Mouse (Mus musculus) megakaryocyte, embryonic 14.5 days (primary cell): ENCODE results near the gene Chd2. TPM values are rescaled to one million over a fixed set of nuclear protein-coding genes. Genes with fewer than 3 reads are reported as not detected.
A peak's percentile ranks its signal among the peaks of the same experiment; 100 is the strongest.

ENCODE experiments used
- H3K27me3 ChIP-seq: replicated peaks from 2 replicates; pipeline ENCODE3; 2012; ENCODE audit warnings: inconsistent platforms
- H3K36me3 ChIP-seq: replicated peaks from 2 replicates; pipeline ENCODE3; 2012; ENCODE audit warnings: low read length, inconsistent platforms, mixed read lengths
- H3K4me1 ChIP-seq: 2 replicates; pipeline ENCODE4 v1.6.1; 2012; ENCODE audit warnings: inconsistent platforms
- H3K4me3 ChIP-seq: replicated peaks from 2 replicates; pipeline ENCODE3; 2012; ENCODE audit warnings: moderate library complexity, mild to moderate bottlenecking, inconsistent platforms
- H3K9me3 ChIP-seq: 2 replicates; pipeline ENCODE4 v1.6.1; 2012; ENCODE audit warnings: inconsistent platforms
- FLI1 ChIP-seq: IDR thresholded peaks from 2 replicates; pipeline ENCODE4 v1.6.1; 2012; ENCODE audit warnings: low read length, inconsistent platforms, mixed read lengths
- GATA1 ChIP-seq: IDR thresholded peaks from 3 replicates; pipeline ENCODE4 v1.6.1; 2012; ENCODE audit warnings: mixed read lengths, low read length, inconsistent platforms, borderline replicate concordance
- polyA plus RNA-seq: library from polyadenylated mRNA; stranded (reverse); fragments of >175 nt; gene quantifications from 2 replicates; pipeline ENCODE4 v1.2.3, GENCODE M21; 2012; ENCODE audit warnings: low replicate concordance; ENCODE audit not compliant: insufficient read depth

The Chd2 gene
- polyA plus RNA-seq, 1 experiment, result 38.7 TPM

DNA sequence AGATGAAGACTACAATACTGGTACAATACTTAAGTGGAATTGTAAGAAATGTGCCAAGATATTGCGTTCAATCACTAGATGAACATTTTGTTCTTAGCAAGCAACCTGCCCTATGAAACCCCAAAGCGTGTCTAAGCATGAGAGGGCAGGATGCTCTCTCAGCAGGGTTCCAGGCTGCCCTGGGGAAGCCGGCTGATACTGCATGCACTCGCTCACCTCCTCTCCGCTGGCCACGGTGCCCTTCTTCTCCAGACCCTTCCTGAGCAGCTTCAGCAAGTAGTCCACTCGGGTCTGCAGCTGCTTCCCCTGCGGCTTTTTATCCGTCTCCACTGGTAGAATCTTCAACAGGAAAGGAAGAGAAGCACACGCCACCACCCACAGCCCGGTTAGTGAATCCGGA, 87.5 kb downstream of the Chd2 start:
- H3K9me3 ChIP-seq, result no peaks in the 10 kb centered on the region
- H3K36me3 ChIP-seq, result peaks cover 100% of the 10 kb centered on the region
- TF ChIP-seq GATA1, result no peak
- TF ChIP-seq FLI1, result no peak
- no peak overlapping the region for H3K4me3 ChIP-seq
- H3K4me1 ChIP-seq, result peaks cover 25% of the 10 kb centered on the region
- no peaks in the 10 kb centered on the region for H3K27me3 ChIP-seq

DNA sequence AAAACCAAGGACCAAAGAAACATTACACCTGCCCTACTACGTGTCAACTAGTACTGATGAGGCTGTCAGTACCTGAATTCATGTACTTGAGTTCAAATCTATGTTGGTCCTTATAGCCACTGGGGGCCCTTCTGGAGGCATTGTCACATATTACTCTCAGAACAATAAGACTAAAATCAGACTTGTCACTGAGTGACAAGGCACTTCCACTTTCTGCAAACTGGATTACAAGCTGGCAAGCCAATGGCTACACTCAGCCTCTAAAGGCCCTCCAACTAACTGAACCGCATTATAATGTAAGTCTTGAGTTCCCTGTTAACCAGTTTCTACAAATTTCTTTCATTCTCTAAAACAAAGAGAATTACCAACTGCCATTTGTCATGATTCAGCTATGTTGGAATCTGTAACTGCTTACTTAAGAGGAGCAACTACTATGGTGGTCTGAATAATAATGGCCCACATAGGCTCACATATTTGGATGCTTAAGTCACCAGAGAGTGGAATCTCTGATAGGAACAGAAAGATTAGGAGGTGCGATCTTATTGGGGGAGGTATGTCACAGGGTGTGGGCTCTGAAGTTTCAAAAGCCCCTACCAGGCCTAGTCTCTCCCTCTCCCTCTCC, 89.3 kb downstream of the Chd2 start:
- Histone ChIP-seq H3K9me3 (no peaks in the 10 kb centered on the region), H3K27me3 (no peaks in the 10 kb centered on the region), H3K4me1 (peaks cover 25% of the 10 kb centered on the region), H3K4me3 (no peak overlapping the region), H3K36me3 (peaks cover 100% of the 10 kb centered on the region)
- TF ChIP-seq GATA1 (no peak), FLI1 (no peak)

DNA sequence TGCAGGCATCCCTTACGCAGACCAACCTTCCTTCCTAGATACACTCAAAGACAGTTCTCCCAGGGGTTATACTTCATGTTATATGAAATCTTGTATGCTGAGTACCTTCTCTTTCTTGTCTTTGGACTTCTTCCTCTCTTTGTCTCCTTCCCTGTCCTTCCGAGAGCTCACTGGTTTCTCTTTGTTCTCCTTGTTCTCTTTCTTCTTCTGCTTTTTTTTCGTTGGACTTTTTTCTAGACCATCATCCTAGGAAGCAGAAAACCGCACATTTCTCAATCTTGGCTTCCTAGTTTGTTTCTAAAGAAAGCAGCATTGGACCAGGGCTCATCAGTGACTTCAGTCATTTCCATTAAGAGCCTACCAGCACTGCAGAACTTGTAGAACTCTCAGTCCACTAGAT, 90.0 kb downstream of the Chd2 start:
- TF ChIP-seq GATA1, result no peak
- TF ChIP-seq FLI1, result no peak
- no peaks in the 10 kb centered on the region for H3K9me3 ChIP-seq

GRCm38 (mm10) chr7:73442246-73442645, 99.4 kb downstream of the Chd2 start:
- Histone ChIP-seq H3K4me1 (peaks cover 12% of the 10 kb centered on the region), H3K27me3 (no peaks in the 10 kb centered on the region), H3K4me3 (no peak overlapping the region), H3K9me3 (no peaks in the 10 kb centered on the region), H3K36me3 (peaks cover 100% of the 10 kb centered on the region)
- TF ChIP-seq FLI1 (no peak), GATA1 (no peak)

More for the DNA sequence above, 90.0 kb downstream of the Chd2 start:
- H3K4me3 ChIP-seq, result no peak overlapping the region
- peaks cover 30% of the 10 kb centered on the region for H3K4me1 ChIP-seq
- peaks cover 100% of the 10 kb centered on the region for H3K36me3 ChIP-seq
- H3K27me3 ChIP-seq, result no peaks in the 10 kb centered on the region

- TF ChIP-seq GATA1 (no peak), FLI1 (no peak)
- Histone ChIP-seq H3K27me3 (no peaks in the 10 kb centered on the region), H3K4me1 (peaks cover 8% of the 10 kb centered on the region; the same call in 1 of the 2 replicates)
These were observed 99.8 kb downstream of the Chd2 start for GRCm38 (mm10) chr7:73441802-73442201.

DNA sequence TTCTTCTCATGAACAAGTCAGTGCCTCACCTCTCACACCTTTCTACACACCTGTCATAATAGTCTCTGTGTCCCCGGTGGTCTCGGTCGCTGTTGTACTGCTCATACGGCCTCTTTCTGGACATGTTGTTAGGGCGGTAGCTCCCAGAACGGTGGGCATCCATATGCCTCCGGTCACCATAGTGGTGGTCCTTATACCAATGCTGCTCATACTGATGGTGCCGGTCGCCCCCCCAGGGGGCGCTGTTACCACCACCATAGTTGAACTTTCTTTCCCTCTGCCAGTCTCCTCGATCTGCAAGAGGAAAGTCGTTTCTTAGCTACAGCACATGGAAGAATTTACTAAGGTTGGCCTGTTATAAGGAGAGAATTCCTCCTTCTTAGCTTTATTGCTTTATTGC, 105.9 kb downstream of the Chd2 start:
- no peaks in the 10 kb centered on the region for H3K27me3 ChIP-seq
- H3K4me3 ChIP-seq, result peak overlapping the region; percentile 9
- H3K36me3 ChIP-seq, result peaks cover 92% of the 10 kb centered on the region
- TF ChIP-seq GATA1 (no peak), FLI1 (no peak)
- H3K4me1 ChIP-seq, result peaks cover 18% of the 10 kb centered on the region; the same call in 1 of the 2 replicates
- H3K9me3 ChIP-seq, result no peaks in the 10 kb centered on the region

More at GRCm38 (mm10) chr7:73441802-73442201, 99.8 kb downstream of the Chd2 start:
- H3K36me3 ChIP-seq, result peaks cover 100% of the 10 kb centered on the region
- H3K4me3 ChIP-seq, result no peak overlapping the region
- H3K9me3 ChIP-seq, result no peaks in the 10 kb centered on the region

DNA sequence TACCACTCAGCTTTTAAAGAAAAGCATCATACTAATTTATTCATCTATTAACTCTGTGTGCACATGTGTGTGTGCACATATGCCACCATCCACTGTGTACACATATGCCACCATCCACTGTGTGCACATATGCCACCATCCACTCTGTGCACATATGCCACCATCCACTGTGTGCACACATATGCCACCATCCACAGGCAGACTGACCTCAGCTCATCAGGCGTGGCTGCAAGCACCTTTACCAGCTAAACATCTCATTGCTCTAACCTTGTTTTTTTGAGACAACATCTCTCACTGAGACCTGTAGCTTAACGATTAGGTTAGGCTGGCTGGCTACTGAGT, 107.3 kb downstream of the Chd2 start:
- no peak for TF ChIP-seq GATA1
- TF ChIP-seq FLI1, result no peak

DNA sequence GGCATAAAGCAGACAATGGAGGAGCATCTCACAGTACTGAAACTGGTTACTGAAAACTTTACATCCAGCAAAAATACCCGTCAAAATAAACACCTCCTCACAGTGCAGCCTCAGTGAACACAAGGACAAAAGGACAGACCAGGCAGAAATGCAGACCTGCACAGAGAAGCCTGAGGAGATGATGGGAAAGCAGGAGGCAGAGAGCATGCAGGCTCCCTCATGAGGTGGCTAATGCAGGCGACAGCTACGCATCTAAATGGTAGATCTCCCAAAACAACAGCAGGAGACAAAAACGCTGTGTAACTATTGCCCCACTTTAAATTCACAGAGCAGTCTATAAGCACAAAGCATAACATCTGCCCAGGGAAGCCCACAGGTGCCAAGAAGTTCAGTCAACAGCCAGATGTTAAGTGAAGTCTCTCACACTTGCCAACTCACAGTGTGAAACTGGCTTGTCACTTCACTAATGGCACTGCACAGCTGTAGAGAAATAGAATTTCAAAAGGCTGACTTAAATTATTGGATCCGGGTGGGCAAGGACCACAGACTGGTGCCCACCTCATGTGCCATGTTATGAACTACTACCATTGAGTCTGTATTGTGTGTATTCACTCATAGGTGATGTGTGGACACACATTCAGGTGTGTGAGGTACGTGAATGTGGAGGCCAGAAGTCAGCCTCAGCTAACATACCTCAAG, 107.8 kb downstream of the Chd2 start:
- Histone ChIP-seq H3K27me3 (no peaks in the 10 kb centered on the region), H3K9me3 (no peaks in the 10 kb centered on the region), H3K4me3 (no peak overlapping the region), H3K4me1 (peaks cover 36% of the 10 kb centered on the region), H3K36me3 (peaks cover 92% of the 10 kb centered on the region)
- TF ChIP-seq GATA1, result no peak
- TF ChIP-seq FLI1, result no peak

More for the DNA sequence above, 107.3 kb downstream of the Chd2 start:
- Histone ChIP-seq H3K36me3 (peaks cover 92% of the 10 kb centered on the region), H3K4me3 (peak overlapping the region; percentile 29), H3K4me1 (peaks cover 31% of the 10 kb centered on the region), H3K9me3 (no peaks in the 10 kb centered on the region), H3K27me3 (no peaks in the 10 kb centered on the region)

DNA sequence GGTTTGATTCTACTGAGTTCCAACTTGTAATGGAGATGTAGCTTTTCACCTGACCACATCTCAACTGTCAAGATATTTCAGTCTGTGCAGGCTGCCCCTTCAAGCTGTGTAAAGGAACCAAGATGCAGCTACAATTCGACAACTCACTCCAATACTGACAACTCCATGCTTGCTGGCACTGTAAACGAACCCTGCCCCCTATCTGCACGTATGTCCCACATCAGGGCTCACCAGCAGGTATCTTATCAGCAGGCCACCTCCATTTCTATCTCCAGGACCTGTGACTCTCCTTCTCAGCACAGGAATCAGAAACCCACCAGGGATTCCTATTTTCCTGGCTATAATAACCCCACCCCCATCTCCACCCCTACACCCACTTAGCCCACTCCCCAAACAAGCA, 113.1 kb downstream of the Chd2 start:
- Histone ChIP-seq H3K4me1 (peaks cover 52% of the 10 kb centered on the region), H3K4me3 (no peak overlapping the region), H3K9me3 (no peaks in the 10 kb centered on the region), H3K27me3 (no peaks in the 10 kb centered on the region), H3K36me3 (peaks cover 82% of the 10 kb centered on the region)
- TF ChIP-seq GATA1 (no peak), FLI1 (no peak)

- TF ChIP-seq FLI1 (no peak), GATA1 (no peak)
- Histone ChIP-seq H3K9me3 (no peaks in the 10 kb centered on the region), H3K4me3 (no peak overlapping the region), H3K36me3 (peaks cover 75% of the 10 kb centered on the region), H3K4me1 (peaks cover 53% of the 10 kb centered on the region), H3K27me3 (no peaks in the 10 kb centered on the region)
These were observed 113.8 kb downstream of the Chd2 start for GRCm38 (mm10) chr7:73427794-73428193.
